Mouse (Mus musculus): Measurements from ENCODE around the gene Lifr. TPM values are rescaled to one million over a fixed set of nuclear protein-coding genes. Genes with fewer than 3 reads are reported as not detected.
A peak's percentile ranks its signal among the peaks of the same experiment; 100 is the strongest.

The Lifr gene
- polyA plus RNA-seq, 2 experiments, result 8.1 to 22.3 TPM

DNA sequence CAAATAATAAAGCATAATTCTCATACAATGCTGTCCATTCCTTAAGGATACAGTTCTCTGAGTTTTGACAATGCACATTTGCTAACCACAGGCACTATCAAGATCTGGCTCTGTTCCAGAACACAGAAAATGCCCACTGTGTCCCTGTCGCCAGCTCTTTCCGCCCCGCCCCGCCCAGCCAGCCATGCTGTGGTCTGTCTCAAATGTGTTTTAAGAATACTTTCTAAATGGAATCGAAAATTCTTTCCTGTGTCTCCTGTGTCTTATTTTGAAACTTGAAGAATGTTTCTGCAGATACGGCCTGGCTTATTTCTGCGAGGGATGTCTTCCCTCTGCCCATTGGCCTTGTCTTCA lies 64.3 kb downstream of the Lifr start:
- DNase-seq (ENCODE audit: low read depth in 3 of 3, low spot score in 3 of 3), result no peak
- TF ChIP-seq CTCF (IDR thresholded peaks at IDR 0.05; ENCODE audit: low read depth) (no peak), EP300 (IDR thresholded peaks at IDR 0.05; ENCODE audit: low read depth) (no peak)
- no peak overlapping the region for H3K4me2 ChIP-seq (ENCODE audit: low read depth)
- H3K27ac ChIP-seq, result no peak overlapping the region
- peaks cover 0 to 3% of the 10 kb centered on the region in 2 experiments; a peak in 2 of 4 replicates for H3K4me1 ChIP-seq (replicated peaks; ENCODE audit: control insufficient read depth in 2 of 2, insufficient read depth in 2 of 2, low read length in 1 of 2)
- ATAC-seq (ENCODE audit: insufficient read depth), result no peak
- H3K9me3 ChIP-seq (ENCODE audit: control insufficient read depth, low read length), result no peaks in the 10 kb centered on the region
- WGBS (ENCODE audit: insufficient replicate concordance), result 43% methylated on average over 7 of the region's 7 CpGs
- H3K27me3 ChIP-seq (ENCODE audit: control insufficient read depth, insufficient read depth, low read length), result no peaks in the 10 kb centered on the region
- no peak overlapping the region for H3K9ac ChIP-seq (replicated peaks)
- H3K4me3 ChIP-seq (ENCODE audit: insufficient read depth in 1 of 2, low read depth in 2 of 2, low read length in 2 of 2), result no peak overlapping the region
- H3K36me3 ChIP-seq (replicated peaks; ENCODE audit: control insufficient read depth, insufficient read depth, low read depth), result no peaks in the 10 kb centered on the region

DNA sequence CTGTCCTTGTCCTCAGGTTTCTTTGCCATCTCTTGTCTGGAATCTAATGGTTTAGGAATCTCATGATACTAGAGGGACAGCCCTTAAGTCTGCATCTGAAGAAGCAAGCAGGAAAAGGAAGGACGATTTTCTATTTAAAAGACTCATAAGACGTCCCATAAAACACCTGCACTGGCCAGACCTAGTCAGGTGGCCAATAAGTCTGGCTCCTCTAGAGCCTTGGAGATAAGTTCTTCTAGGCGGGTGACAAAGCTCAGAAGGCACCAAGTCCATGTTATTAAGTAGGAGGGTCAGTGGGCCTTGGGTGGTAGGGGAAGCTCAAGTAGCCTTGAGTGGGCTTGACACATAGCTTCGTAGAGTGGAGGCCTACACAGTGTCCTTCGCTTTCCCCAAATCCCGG lies 67.2 kb downstream of the Lifr start:
- Histone ChIP-seq H3K27me3 (ENCODE audit: control insufficient read depth, insufficient read depth, low read length) (no peaks in the 10 kb centered on the region), H3K4me1 (replicated peaks; ENCODE audit: control insufficient read depth in 2 of 2, insufficient read depth in 2 of 2, low read length in 1 of 2) (peaks cover 0 to 7% of the 10 kb centered on the region in 2 experiments; a peak in 2 of 4 replicates), H3K4me3 (ENCODE audit: insufficient read depth in 1 of 2, low read depth in 2 of 2, low read length in 2 of 2) (no peak overlapping the region), H3K9ac (replicated peaks) (no peak overlapping the region), H3K9me3 (ENCODE audit: control insufficient read depth, low read length) (no peaks in the 10 kb centered on the region), H3K36me3 (replicated peaks; ENCODE audit: control insufficient read depth, insufficient read depth, low read depth) (no peaks in the 10 kb centered on the region), H3K4me2 (ENCODE audit: low read depth) (no peak overlapping the region), H3K27ac (no peak overlapping the region)
- 64% methylated on average over 6 of the region's 6 CpGs for WGBS (ENCODE audit: insufficient replicate concordance)
- DNase-seq (ENCODE audit: low read depth in 3 of 3, low spot score in 3 of 3) (no peak), ATAC-seq (ENCODE audit: insufficient read depth) (no peak)
- TF ChIP-seq CTCF (IDR thresholded peaks at IDR 0.05; ENCODE audit: low read depth) (no peak), EP300 (IDR thresholded peaks at IDR 0.05; ENCODE audit: low read depth) (no peak)

DNA sequence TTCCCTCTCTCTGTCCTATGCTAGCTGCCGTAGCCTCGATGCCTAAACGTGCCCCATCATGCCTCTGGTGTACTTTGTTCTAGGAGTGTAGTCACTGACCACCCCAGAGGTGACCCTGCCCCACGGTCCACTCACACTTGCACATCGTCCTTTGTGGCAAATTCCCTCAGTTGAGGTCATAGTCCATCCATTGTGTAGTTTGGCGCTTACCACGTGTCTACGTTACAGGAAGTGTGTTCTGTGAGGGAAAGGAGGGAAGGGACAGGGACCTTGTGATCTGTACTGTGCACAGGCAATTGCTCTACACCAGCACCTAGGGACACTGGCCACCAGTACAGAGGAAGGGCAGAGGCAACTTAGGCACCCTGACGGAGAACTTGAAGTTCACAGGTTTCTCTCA lies 69.5 kb downstream of the Lifr start:
- H3K27ac ChIP-seq, result no peak overlapping the region
- DNase-seq (ENCODE audit: low read depth in 3 of 3, low spot score in 3 of 3), result no peak
- TF ChIP-seq CTCF (IDR thresholded peaks at IDR 0.05; ENCODE audit: low read depth) (no peak), EP300 (IDR thresholded peaks at IDR 0.05; ENCODE audit: low read depth) (no peak)
- H3K27me3 ChIP-seq (ENCODE audit: control insufficient read depth, insufficient read depth, low read length), result no peaks in the 10 kb centered on the region
- no peak overlapping the region for H3K9ac ChIP-seq (replicated peaks)
- 58% methylated on average over 9 of the region's 9 CpGs for WGBS (ENCODE audit: insufficient replicate concordance)
- H3K36me3 ChIP-seq (replicated peaks; ENCODE audit: control insufficient read depth, insufficient read depth, low read depth), result no peaks in the 10 kb centered on the region
- no peak overlapping the region for H3K4me2 ChIP-seq (ENCODE audit: low read depth)
- ATAC-seq (ENCODE audit: insufficient read depth), result peak; percentile 70; the same call in 1 of the 2 replicates
- H3K9me3 ChIP-seq (ENCODE audit: control insufficient read depth, low read length), result no peaks in the 10 kb centered on the region
- no peak overlapping the region for H3K4me3 ChIP-seq (ENCODE audit: insufficient read depth in 1 of 2, low read depth in 2 of 2, low read length in 2 of 2)
- peaks cover 0 to 5% of the 10 kb centered on the region in 2 experiments; a peak in 1 of 4 replicates for H3K4me1 ChIP-seq (replicated peaks; ENCODE audit: control insufficient read depth in 2 of 2, insufficient read depth in 2 of 2, low read length in 1 of 2)

DNA sequence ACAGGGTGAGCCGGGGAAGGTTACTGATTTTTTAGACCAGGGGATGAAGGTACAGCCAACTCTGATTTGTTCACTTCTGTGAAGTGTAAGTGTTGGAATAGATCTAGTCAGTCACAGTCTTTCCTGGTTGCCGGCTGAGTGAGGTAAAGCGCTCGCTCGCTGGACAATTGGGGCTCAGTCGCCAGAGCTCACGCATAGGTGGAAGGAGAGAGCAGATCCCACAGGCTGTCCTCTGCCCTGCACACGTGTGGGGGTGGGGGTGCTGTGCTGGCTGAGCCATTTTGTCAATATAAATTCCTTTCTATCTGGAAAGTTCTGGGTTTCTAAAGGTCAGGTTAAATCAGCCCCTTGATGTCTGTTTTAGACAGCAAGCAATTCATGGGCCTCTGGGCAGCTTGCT lies 69.9 kb downstream of the Lifr start:
- no peak for TF ChIP-seq CTCF (IDR thresholded peaks at IDR 0.05; ENCODE audit: low read depth)
- Histone ChIP-seq H3K9me3 (ENCODE audit: control insufficient read depth, low read length) (no peaks in the 10 kb centered on the region), H3K36me3 (replicated peaks; ENCODE audit: control insufficient read depth, insufficient read depth, low read depth) (no peaks in the 10 kb centered on the region), H3K9ac (replicated peaks) (no peak overlapping the region), H3K4me2 (ENCODE audit: low read depth) (no peak overlapping the region), H3K4me3 (ENCODE audit: insufficient read depth in 1 of 2, low read depth in 2 of 2, low read length in 2 of 2) (no peak overlapping the region), H3K4me1 (replicated peaks; ENCODE audit: control insufficient read depth in 2 of 2, insufficient read depth in 2 of 2, low read length in 1 of 2) (peaks cover 0 to 5% of the 10 kb centered on the region in 2 experiments; a peak in 1 of 4 replicates), H3K27ac (no peak overlapping the region), H3K27me3 (ENCODE audit: control insufficient read depth, insufficient read depth, low read length) (no peaks in the 10 kb centered on the region)
- DNase-seq (ENCODE audit: low read depth in 3 of 3, low spot score in 3 of 3) (no peak), ATAC-seq (ENCODE audit: insufficient read depth) (0 out of 2 replicates have a peak, but pooled peaks have one; percentile 34)
- WGBS (ENCODE audit: insufficient replicate concordance), result 69% methylated on average over 8 of the region's 8 CpGs

DNA sequence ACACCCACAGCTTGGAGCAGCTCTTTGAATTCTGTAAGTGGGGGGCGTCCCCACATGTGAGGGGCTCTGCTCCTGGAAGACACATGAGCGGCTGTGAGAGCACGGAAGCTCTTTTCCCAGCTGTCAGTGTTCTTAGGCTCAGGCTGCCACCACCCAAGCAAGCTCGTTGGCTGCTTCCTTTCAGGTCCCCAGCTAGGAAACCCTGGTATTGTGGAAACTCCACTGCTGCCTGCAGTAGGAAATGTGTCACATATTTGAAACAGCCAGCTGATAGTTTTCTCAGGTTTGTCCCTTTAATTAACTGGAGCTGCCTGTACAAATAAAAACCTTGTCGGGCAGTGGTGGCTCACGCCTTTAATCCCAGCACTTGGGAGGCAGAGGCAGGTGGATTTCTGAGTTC lies 73.4 kb downstream of the Lifr start:
- DNase-seq (ENCODE audit: low read depth in 3 of 3, low spot score in 3 of 3), result no peak

More for the DNA sequence above, 73.4 kb downstream of the Lifr start:
- H3K27ac ChIP-seq, result no peak overlapping the region
- peaks cover 0 to 10% of the 10 kb centered on the region in 2 experiments; a peak in 1 of 4 replicates for H3K4me1 ChIP-seq (replicated peaks; ENCODE audit: control insufficient read depth in 2 of 2, insufficient read depth in 2 of 2, low read length in 1 of 2)
- no peak for ATAC-seq (ENCODE audit: insufficient read depth)
- H3K9me3 ChIP-seq (ENCODE audit: control insufficient read depth, low read length), result no peaks in the 10 kb centered on the region
- H3K9ac ChIP-seq (replicated peaks), result no peak overlapping the region
- WGBS (ENCODE audit: insufficient replicate concordance), result 67% methylated on average over 6 of the region's 6 CpGs
- H3K4me3 ChIP-seq (ENCODE audit: insufficient read depth in 1 of 2, low read depth in 2 of 2, low read length in 2 of 2), result no peak overlapping the region
- H3K27me3 ChIP-seq (ENCODE audit: control insufficient read depth, insufficient read depth, low read length), result no peaks in the 10 kb centered on the region
- H3K4me2 ChIP-seq (ENCODE audit: low read depth), result no peak overlapping the region
- TF ChIP-seq CTCF (IDR thresholded peaks at IDR 0.05; ENCODE audit: low read depth) (no peak), EP300 (IDR thresholded peaks at IDR 0.05; ENCODE audit: low read depth) (no peak)
- H3K36me3 ChIP-seq (replicated peaks; ENCODE audit: control insufficient read depth, insufficient read depth, low read depth), result no peaks in the 10 kb centered on the region
